Mouse (Mus musculus): Measurements from ENCODE around the gene Eml4. TPM values are rescaled to one million over a fixed set of nuclear protein-coding genes. Genes with fewer than 3 reads are reported as not detected.
A peak's percentile ranks its signal among the peaks of the same experiment; 100 is the strongest.

Gene Eml4
- polyA plus RNA-seq, 1 experiment from 2014 or later, result 70.8 TPM

DNA sequence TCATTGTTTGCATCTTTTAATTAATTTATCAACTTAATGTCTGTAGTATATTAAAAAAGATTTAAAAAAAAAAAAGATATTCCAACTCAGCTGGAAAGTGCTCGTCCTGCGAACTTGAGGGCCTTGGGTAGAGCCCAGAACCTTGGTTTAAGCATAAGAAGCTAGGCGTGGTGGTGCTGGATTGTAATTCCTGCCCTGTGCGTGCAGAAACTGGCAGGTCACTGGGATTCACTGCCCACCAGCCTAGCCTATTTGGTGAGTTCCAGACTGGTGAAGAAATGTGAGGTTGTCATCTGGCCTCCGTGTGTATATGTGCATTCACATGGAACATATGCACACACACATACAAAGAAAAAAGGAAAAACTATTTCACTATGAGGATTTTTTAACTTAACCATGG is 115.2 kb downstream of the Eml4 start:
- Histone ChIP-seq H3K4me3 (replicated peaks) (no peak overlapping the region), H3K9me3 (no peaks in the 10 kb centered on the region), H3K4me1 (replicated peaks) (no peaks in the 10 kb centered on the region), H3K27ac (no peak overlapping the region), H3K4me2 (no peak overlapping the region), H3K27me3 (no peaks in the 10 kb centered on the region), H3K9ac (replicated peaks) (no peak overlapping the region), H3K36me3 (peaks cover 76% of the 10 kb centered on the region)
- ATAC-seq (ENCODE audit: insufficient number of reproducible peaks, insufficient read depth, low FRiP score, low TSS enrichment, low read depth), result no peak
- WGBS, result 96% methylated on average over 5 of the region's 5 CpGs

DNA sequence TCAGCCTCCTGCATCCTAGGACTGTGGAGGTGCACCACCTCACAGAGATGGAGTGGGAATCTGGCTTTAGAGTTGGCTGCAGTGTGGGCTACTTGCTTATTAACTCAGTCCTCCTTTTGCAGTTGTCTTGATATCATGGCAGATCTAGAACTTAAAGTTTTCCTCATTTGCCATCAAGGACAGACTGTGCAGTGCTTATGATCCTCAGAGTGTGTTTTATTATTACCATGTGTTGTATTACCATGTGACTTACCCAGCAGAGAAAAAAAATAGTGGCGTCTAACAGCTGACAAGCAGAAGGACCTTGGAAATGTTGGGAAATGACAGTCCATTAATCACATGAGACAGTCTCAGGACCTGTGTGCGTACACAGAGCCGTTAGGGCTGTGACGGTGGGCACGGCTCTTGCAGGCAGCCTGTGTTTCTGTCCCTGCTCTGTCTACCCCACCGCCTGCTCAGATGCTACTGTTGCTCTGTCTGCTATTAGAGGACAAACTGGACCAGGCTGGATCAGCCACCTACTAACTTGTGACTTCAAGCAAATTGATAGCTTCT is 116.0 kb downstream of the Eml4 start:
- no peaks in the 10 kb centered on the region for H3K9me3 ChIP-seq
- no peak overlapping the region for H3K9ac ChIP-seq (replicated peaks)
- H3K4me2 ChIP-seq, result no peak overlapping the region
- H3K27ac ChIP-seq, result no peak overlapping the region
- WGBS, result 61% methylated on average over 6 of the region's 6 CpGs
- no peaks in the 10 kb centered on the region for H3K27me3 ChIP-seq
- H3K36me3 ChIP-seq, result peaks cover 76% of the 10 kb centered on the region
- no peak; the same call in 1 of the 2 replicates for ATAC-seq (ENCODE audit: insufficient number of reproducible peaks, insufficient read depth, low FRiP score, low TSS enrichment, low read depth)
- no peaks in the 10 kb centered on the region for H3K4me1 ChIP-seq (replicated peaks)
- H3K4me3 ChIP-seq (replicated peaks), result no peak overlapping the region

DNA sequence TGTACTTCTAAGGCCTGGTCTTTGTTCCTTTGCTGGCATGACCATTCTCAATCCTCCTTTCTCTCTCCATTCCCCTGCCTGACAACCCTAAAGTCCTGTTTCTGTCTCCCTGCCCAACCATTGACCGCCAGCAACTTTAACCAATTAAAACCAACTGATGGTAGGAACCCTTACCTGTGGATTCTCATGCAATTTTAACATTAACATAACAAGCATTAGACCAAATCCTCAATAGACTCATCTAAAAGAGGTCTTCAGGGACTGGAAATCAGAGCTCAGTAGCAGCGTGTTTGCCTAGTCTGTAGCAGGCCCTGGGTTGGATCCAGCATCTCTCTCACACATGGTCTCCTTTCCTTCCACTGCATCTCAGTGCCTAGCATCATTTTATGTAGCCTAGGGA is 118.9 kb downstream of the Eml4 start:
- Histone ChIP-seq H3K27ac (no peak overlapping the region), H3K4me3 (replicated peaks) (no peak overlapping the region), H3K4me1 (replicated peaks) (no peaks in the 10 kb centered on the region), H3K27me3 (no peaks in the 10 kb centered on the region), H3K4me2 (no peak overlapping the region), H3K9me3 (no peaks in the 10 kb centered on the region), H3K36me3 (peaks cover 79% of the 10 kb centered on the region), H3K9ac (replicated peaks) (no peak overlapping the region)
- 95% methylated on average over 2 of the region's 2 CpGs for WGBS
- ATAC-seq (ENCODE audit: insufficient number of reproducible peaks, insufficient read depth, low FRiP score, low TSS enrichment, low read depth), result no peak

DNA sequence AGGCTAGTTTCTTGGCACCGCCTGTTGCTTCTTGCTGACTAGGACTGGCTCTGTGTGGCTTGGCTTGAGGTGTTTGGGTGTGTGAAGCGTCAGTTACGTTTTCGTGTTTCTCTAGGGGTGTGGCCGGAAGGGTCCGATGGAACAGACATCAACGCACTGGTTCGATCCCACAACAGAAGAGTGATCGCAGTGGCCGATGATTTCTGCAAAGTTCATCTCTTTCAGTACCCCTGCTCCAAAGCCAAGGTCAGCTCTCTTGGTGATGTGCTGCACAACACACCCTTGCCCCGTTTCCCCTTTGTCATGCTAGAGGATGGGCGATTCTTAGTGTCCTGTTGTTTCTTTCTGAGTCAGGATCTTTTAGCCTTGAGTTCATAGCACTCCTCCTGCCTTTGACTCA is 126.4 kb downstream of the Eml4 start:
- Histone ChIP-seq H3K4me3 (replicated peaks) (no peak overlapping the region), H3K36me3 (peaks cover 96% of the 10 kb centered on the region), H3K9ac (replicated peaks) (no peak overlapping the region), H3K27me3 (no peaks in the 10 kb centered on the region), H3K27ac (no peak overlapping the region), H3K4me2 (no peak overlapping the region), H3K4me1 (replicated peaks) (no peaks in the 10 kb centered on the region), H3K9me3 (no peaks in the 10 kb centered on the region)
- no peak for ATAC-seq (ENCODE audit: insufficient number of reproducible peaks, insufficient read depth, low FRiP score, low TSS enrichment, low read depth)
- WGBS, result 95% methylated on average over 12 of the region's 12 CpGs

DNA sequence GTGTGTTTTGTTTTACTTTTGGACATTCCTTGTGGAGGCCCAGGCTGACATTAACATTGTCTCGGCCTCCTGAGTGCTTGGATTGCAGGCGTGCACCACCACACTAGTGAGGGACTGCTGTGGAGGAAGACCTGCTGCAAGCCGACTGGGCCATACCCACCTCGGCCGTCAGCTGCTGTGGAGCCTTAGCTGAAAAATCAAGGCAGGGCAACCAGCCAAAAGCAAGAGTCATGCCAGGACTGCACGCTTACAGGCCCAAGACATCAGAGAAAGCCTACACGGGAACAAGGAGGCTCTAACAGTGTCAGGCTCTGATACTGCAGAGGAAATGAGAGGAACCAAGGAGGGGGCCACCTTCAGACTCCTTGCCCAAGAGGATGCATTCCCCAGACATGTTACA is 130.8 kb downstream of the Eml4 start:
- no peak overlapping the region for H3K27ac ChIP-seq
- H3K4me1 ChIP-seq (replicated peaks), result no peaks in the 10 kb centered on the region
- H3K9ac ChIP-seq (replicated peaks), result no peak overlapping the region
- H3K9me3 ChIP-seq, result no peaks in the 10 kb centered on the region
- peaks cover 56% of the 10 kb centered on the region for H3K36me3 ChIP-seq
- H3K4me2 ChIP-seq, result no peak overlapping the region
- WGBS, result 92% methylated on average over 7 of the region's 7 CpGs
- H3K27me3 ChIP-seq, result no peaks in the 10 kb centered on the region
- no peak overlapping the region for H3K4me3 ChIP-seq (replicated peaks)
- ATAC-seq (ENCODE audit: insufficient number of reproducible peaks, insufficient read depth, low FRiP score, low TSS enrichment, low read depth), result no peak

DNA sequence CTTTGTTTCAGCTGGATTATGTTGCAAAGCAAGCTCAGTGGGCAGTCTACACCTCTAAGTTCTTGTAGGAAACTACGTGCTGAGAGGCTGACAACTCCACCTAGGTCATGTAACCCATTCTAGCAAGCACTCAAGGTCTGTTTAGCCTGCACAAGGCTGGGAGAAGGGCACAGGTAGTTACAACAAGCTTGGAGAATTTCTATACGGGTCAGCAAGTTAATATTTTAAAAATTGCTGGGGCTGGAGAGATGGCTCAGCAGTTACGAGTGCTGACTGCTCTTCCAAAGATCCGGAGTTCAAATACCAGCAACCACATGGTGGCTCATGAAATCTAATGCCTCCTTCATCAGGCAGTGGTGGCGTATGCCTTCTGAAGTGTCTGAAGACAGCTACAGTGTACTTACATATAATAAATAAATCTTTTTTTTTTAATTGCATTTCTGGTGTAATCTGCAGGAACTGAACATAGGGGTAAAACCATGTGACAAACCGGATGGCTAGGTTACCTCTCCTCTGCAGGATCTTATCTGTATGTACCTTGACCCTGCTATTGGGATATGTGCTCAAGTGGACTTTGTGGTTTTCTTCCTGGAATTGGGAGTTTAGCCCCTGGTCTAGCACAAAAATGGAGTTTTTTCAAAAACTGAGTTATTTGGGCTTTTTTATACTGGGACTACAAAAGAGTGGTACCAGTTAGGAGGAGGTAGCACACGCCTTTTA is 132.2 kb downstream of the Eml4 start:
- WGBS, result 91% methylated on average over 7 of the region's 7 CpGs
- H3K4me2 ChIP-seq, result no peak overlapping the region
- H3K36me3 ChIP-seq, result peaks cover 42% of the 10 kb centered on the region
- ATAC-seq (ENCODE audit: insufficient number of reproducible peaks, insufficient read depth, low FRiP score, low TSS enrichment, low read depth), result no peak
- H3K9me3 ChIP-seq, result no peaks in the 10 kb centered on the region
- no peak overlapping the region for H3K27ac ChIP-seq
- no peak overlapping the region for H3K4me3 ChIP-seq (replicated peaks)
- H3K4me1 ChIP-seq (replicated peaks), result no peaks in the 10 kb centered on the region
- H3K27me3 ChIP-seq, result no peaks in the 10 kb centered on the region
- no peak overlapping the region for H3K9ac ChIP-seq (replicated peaks)

DNA sequence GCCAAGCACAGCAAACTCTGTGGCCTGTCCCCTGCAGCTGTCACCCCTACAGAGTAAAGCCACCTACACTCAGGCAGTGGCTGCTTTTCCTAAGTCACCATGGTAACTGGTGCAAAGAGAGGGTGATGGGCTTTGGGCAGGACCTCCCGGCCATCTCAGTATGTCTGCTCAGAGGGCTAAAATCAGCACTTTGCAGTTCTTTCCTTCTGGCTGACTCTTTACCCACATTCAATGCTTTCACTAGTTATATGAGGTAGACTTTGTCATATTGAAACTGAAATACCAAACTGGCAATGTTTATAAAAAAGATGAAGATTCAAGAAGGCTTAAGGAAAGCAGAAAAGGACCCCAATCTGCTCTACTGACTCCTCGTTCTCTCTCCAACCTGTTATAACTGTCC is 133.1 kb downstream of the Eml4 start:
- Histone ChIP-seq H3K36me3 (peaks cover 34% of the 10 kb centered on the region), H3K27me3 (no peaks in the 10 kb centered on the region), H3K9me3 (no peaks in the 10 kb centered on the region), H3K4me3 (replicated peaks) (no peak overlapping the region), H3K9ac (replicated peaks) (no peak overlapping the region), H3K27ac (no peak overlapping the region), H3K4me2 (no peak overlapping the region), H3K4me1 (replicated peaks) (no peaks in the 10 kb centered on the region)
- no peak for ATAC-seq (ENCODE audit: insufficient number of reproducible peaks, insufficient read depth, low FRiP score, low TSS enrichment, low read depth)
- 81% methylated on average over 2 of the region's 2 CpGs for WGBS

DNA sequence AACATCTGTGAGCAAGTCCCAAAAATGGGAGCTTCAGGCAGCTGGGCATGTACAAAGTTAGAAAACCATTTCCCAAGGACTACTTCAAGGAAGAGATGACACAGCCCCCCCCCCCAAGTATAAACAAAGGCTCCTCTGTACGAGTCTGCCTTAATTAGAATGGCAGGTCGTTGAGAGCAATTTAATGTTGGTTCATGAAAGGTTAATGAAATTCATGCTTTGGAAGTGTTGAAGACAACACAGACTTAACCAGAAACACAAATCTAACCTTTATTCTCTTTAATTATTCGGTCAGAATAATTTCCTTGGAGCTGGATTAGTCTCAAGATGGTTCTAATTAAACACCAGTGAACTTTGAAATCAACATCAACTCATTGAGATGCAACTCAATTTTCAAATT is 137.0 kb downstream of the Eml4 start:
- no peak for ATAC-seq (ENCODE audit: insufficient number of reproducible peaks, insufficient read depth, low FRiP score, low TSS enrichment, low read depth)
- H3K27ac ChIP-seq, result no peak overlapping the region
- no peaks in the 10 kb centered on the region for H3K4me1 ChIP-seq (replicated peaks)
- peaks cover 14% of the 10 kb centered on the region for H3K9me3 ChIP-seq
- no peaks in the 10 kb centered on the region for H3K27me3 ChIP-seq
- no peak overlapping the region for H3K4me3 ChIP-seq (replicated peaks)
- H3K36me3 ChIP-seq, result peaks cover 2% of the 10 kb centered on the region; the same call in 1 of the 2 replicates
- H3K9ac ChIP-seq (replicated peaks), result no peak overlapping the region
- no peak overlapping the region for H3K4me2 ChIP-seq
- WGBS, result 50% methylated on average over 3 of the region's 3 CpGs

DNA sequence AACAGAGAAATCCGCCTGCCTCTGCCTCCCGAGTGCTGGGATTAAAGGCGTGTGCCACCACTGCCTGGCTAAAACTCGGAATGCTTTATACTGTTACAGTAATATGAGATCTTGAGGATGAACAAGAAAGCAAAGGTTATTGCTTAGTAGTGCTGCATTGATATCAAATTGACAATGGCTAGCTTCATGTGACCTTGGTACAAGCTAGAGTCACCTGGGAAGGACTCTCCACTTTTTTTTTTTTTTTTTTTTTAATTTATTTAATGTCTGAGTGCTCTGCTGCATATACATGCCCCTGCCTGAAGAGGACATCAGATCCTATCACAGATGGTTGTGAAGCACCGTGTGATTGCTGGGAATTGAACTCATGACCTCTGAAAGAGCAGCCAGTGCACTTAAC is 148.2 kb downstream of the Eml4 start:
- H3K4me2 ChIP-seq, result no peak overlapping the region
- H3K4me1 ChIP-seq (replicated peaks), result no peaks in the 10 kb centered on the region
- 93% methylated on average over 5 of the region's 5 CpGs for WGBS
- H3K9ac ChIP-seq (replicated peaks), result no peak overlapping the region
- no peak overlapping the region for H3K4me3 ChIP-seq (replicated peaks)
- H3K27me3 ChIP-seq, result no peaks in the 10 kb centered on the region
- H3K27ac ChIP-seq, result no peak overlapping the region
- no peak for ATAC-seq (ENCODE audit: insufficient number of reproducible peaks, insufficient read depth, low FRiP score, low TSS enrichment, low read depth)
- peaks cover 4% of the 10 kb centered on the region; the same call in 1 of the 2 replicates for H3K9me3 ChIP-seq
- H3K36me3 ChIP-seq, result peaks cover 61% of the 10 kb centered on the region

DNA sequence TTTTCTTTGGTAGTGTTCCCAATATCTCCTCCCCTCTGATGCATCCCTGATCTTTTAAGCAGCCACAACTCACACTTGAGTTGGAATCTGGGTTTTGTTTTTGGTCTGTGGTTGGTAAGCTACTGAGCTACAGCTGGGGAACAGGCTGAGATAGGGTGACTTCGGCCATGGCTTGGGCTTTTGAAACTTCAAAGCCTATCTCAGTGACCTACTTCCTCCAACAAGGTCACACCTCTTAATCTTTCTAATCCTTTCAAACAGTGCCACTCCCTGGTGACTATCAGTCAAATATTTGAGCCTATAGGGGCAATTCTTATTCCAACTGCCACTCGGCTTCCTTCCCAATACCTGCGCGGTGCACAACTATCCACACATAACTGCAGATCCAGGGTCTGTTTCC is 149.0 kb downstream of the Eml4 start:
- H3K9ac ChIP-seq (replicated peaks), result no peak overlapping the region
- ATAC-seq (ENCODE audit: insufficient number of reproducible peaks, insufficient read depth, low FRiP score, low TSS enrichment, low read depth), result no peak
- H3K27me3 ChIP-seq, result no peaks in the 10 kb centered on the region
- H3K4me1 ChIP-seq (replicated peaks), result no peaks in the 10 kb centered on the region
- peaks cover 65% of the 10 kb centered on the region for H3K36me3 ChIP-seq
- 91% methylated on average over 4 of the region's 4 CpGs for WGBS
- no peak overlapping the region for H3K4me3 ChIP-seq (replicated peaks)
- H3K4me2 ChIP-seq, result no peak overlapping the region
- H3K9me3 ChIP-seq, result peaks cover 4% of the 10 kb centered on the region; the same call in 1 of the 2 replicates
- no peak overlapping the region for H3K27ac ChIP-seq

DNA sequence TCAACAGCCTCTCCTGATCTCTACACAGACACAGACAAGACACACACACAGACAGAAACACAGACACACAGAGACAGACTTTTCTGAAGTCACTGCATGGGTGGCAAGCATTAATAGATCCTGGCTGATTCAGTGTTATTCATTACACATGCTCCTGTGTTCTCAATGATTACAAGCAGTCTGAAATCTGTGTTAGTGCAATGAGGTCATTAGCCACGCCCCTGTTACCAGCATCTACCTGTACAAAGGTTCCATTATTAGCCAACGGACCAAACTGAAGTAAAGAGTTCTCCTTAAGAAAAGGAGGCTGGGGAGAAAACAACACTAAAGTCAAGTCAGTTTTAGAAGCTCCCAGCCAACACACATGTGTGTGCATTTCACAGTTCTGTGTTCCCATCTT is 153.0 kb downstream of the Eml4 start:
- peaks cover 61% of the 10 kb centered on the region for H3K36me3 ChIP-seq
- no peak overlapping the region for H3K4me2 ChIP-seq
- peaks cover 4% of the 10 kb centered on the region; the same call in 1 of the 2 replicates for H3K9me3 ChIP-seq
- H3K9ac ChIP-seq (replicated peaks), result no peak overlapping the region
- 82% methylated on average over 2 of the region's 2 CpGs for WGBS
- ATAC-seq (ENCODE audit: insufficient number of reproducible peaks, insufficient read depth, low FRiP score, low TSS enrichment, low read depth), result no peak
- 0 out of 2 replicates have a peak overlapping the region, but pooled peaks have one; percentile 7 for H3K27ac ChIP-seq
- H3K4me3 ChIP-seq (replicated peaks), result no peak overlapping the region
- no peaks in the 10 kb centered on the region for H3K27me3 ChIP-seq
- H3K4me1 ChIP-seq (replicated peaks), result no peaks in the 10 kb centered on the region

DNA sequence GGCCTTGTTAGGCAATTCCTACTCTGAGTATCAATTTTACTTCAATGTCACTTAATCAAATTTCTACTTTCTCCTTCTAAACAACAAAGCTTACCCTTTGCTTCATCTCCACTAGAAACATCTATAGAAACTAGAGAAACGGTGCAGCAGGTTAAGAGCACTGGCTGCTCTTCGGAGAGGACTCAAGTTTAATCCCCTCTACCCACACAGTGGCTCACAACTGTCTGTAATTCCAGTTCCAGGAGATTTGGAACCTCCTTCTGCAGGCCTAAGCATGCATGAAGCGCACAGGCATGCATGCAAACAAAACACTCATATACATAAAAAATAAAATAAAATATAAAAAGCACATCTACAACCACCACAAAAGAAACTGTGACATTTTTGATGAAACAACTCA is 161.4 kb downstream of the Eml4 start:
- H3K27ac ChIP-seq, result no peak overlapping the region
- WGBS, result 89% methylated on average over 3 of the region's 3 CpGs
- no peaks in the 10 kb centered on the region for H3K9me3 ChIP-seq
- no peak for ATAC-seq (ENCODE audit: insufficient number of reproducible peaks, insufficient read depth, low FRiP score, low TSS enrichment, low read depth)
- H3K4me3 ChIP-seq (replicated peaks), result no peak overlapping the region
- peaks cover 19% of the 10 kb centered on the region for H3K4me1 ChIP-seq (replicated peaks)
- no peaks in the 10 kb centered on the region for H3K27me3 ChIP-seq
- H3K36me3 ChIP-seq, result peaks cover 9% of the 10 kb centered on the region; the same call in 1 of the 2 replicates
- no peak overlapping the region for H3K4me2 ChIP-seq
- no peak overlapping the region for H3K9ac ChIP-seq (replicated peaks)
